Mouse (Mus musculus) kidney, postnatal 0 days (tissue): ENCODE measurements around the gene Osbpl10. TPM values are rescaled to one million over a fixed set of nuclear protein-coding genes. Genes with fewer than 3 reads are reported as not detected.

Experiments
- ATAC-seq: fragments of 200-750 bp; cut with Nextera tagmentation; replicated peaks from 2 replicates; pipeline ENCODE4 v1.8.0; 2017; ENCODE audit warnings: low read depth, moderate number of reproducible peaks, moderate TSS enrichment, moderate library complexity; ENCODE audit not compliant: low FRiP score
- DNase-seq: peaks from one replicate; pipeline ENCODE4 v3.0.0-alpha.2; 2016; ENCODE audit warnings: low spot score
- H3K27ac ChIP-seq: fragments of 300-500 bp; sonication (generic); 2 replicates; pipeline ENCODE4 v1.5.1; 2014; ENCODE audit warnings: mild to moderate bottlenecking
- H3K27me3 ChIP-seq: fragments of 300-500 bp; sonication (generic); 2 replicates; pipeline ENCODE4 v1.6.1; 2014; ENCODE audit warnings: low read length, mixed read lengths; ENCODE audit not compliant: insufficient read depth
- H3K36me3 ChIP-seq: fragments of 300-500 bp; sonication (generic); 2 replicates; pipeline ENCODE4 v1.6.1; 2014; ENCODE audit warnings: low read length, mixed read lengths; ENCODE audit not compliant: insufficient read depth
- H3K4me1 ChIP-seq: fragments of 300-500 bp; sonication (generic); replicated peaks from 2 replicates; pipeline ENCODE4 v1.6.1; 2014; ENCODE audit warnings: antibody characterized with exemption, low read length, mixed read lengths; ENCODE audit not compliant: insufficient read depth
- H3K4me2 ChIP-seq: fragments of 300-500 bp; sonication (generic); 2 replicates; pipeline ENCODE4 v1.6.1; 2014; ENCODE audit warnings: mild to moderate bottlenecking, low read length, moderate library complexity, mixed read lengths
- H3K4me3 ChIP-seq: fragments of 300-500 bp; sonication (generic); replicated peaks from 2 replicates; pipeline ENCODE4 v1.5.1; 2014; ENCODE audit warnings: low read depth, low read length
- H3K9ac ChIP-seq: fragments of 300-500 bp; sonication (generic); 2 replicates; pipeline ENCODE4 v1.6.1; 2014; ENCODE audit warnings: low read depth, low read length
- H3K9me3 ChIP-seq: fragments of 300-500 bp; sonication (generic); replicated peaks from 2 replicates; pipeline ENCODE4 v1.6.1; 2016; ENCODE audit warnings: low read length, inconsistent platforms, mixed read lengths
- CTCF ChIP-seq: IDR thresholded peaks from 2 replicates; pipeline ENCODE4 v1.5.1; 2016; ENCODE audit warnings: antibody characterized with exemption, low read depth, mild to moderate bottlenecking, moderate library complexity
- WGBS: fragments of 180-500 bp; shearing (Covaris S2); extraction: QIAGEN DNeasy Blood & Tissue Kit; methylation state at CpG from one replicate; pipeline ENCODE4 v1.1.7; 2014; 5-methylcytosine and 5-hydroxymethylcytosine counted together
- polyA plus RNA-seq: library from polyadenylated mRNA; unstranded; fragments of >200 nt; fragmentation: Nextera tagmentation; extraction: Ambion mirVana; gene quantifications from 2 replicates; pipeline ENCODE4 v1.2.1, GENCODE M21; 2015

The Osbpl10 gene
- polyA plus RNA-seq, 1 experiment from 2014 or later = 2.8 TPM

DNA sequence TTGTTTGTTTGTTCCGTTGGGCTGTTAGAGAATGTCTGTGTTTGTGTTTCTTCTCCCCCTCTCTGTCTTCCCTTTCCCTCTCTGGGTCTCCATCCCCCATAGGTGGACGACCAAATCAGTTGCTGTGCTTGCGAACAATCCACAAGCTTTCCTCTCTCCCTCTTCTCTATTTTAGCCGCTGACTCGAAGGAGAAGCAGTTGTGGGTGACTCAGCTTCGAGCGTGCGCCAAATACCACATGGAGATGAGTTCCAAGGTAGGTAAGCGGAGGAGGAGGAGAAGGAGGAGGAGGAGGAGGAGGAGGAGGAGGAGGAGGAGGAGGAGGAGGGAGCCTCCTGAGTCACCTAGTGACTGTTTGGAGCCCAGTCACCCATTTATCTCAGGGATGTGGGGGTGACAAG, 88.7 kb downstream of the Osbpl10 start:
- H3K4me3 ChIP-seq = no peak overlapping the region
- no peak overlapping the region for H3K27ac ChIP-seq
- no peak overlapping the region for H3K9ac ChIP-seq
- WGBS = 71% methylated on average over 8 of the region's 9 CpGs
- no peaks in the 10 kb centered on the region for H3K27me3 ChIP-seq
- no peak for TF ChIP-seq CTCF
- H3K4me2 ChIP-seq = no peak overlapping the region
- ATAC-seq (no peak), DNase-seq (no peak)
- no peaks in the 10 kb centered on the region for H3K4me1 ChIP-seq
- H3K9me3 ChIP-seq = no peaks in the 10 kb centered on the region; the same call in 1 of the 2 replicates
- no peaks in the 10 kb centered on the region for H3K36me3 ChIP-seq

DNA sequence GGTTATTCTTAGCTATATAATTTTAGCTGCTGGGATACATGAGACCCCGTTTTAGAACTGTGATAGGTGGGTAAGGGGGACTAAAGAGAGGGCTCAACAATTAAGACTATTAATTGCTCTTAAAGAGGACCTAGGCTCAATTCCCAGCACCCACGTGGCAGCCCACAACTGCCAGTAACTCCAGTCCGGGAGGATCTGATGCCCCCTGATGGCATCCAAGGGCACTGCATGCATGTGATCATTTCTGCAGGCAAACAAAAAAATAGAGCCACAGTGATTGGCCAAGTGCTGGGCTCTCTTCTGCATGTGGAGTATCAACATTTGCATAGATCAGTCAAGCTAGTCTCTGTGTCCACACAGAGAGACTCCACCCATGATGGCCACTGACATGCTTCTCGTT, 96.8 kb downstream of the Osbpl10 start:
- WGBS = 93% methylated on average over 4 of the region's 4 CpGs
- Histone ChIP-seq H3K9ac (no peak overlapping the region), H3K4me2 (no peak overlapping the region), H3K36me3 (no peaks in the 10 kb centered on the region), H3K27me3 (no peaks in the 10 kb centered on the region), H3K27ac (no peak overlapping the region), H3K4me3 (no peak overlapping the region), H3K4me1 (no peaks in the 10 kb centered on the region), H3K9me3 (no peaks in the 10 kb centered on the region)
- ATAC-seq (no peak), DNase-seq (no peak)
- TF ChIP-seq CTCF = no peak

DNA sequence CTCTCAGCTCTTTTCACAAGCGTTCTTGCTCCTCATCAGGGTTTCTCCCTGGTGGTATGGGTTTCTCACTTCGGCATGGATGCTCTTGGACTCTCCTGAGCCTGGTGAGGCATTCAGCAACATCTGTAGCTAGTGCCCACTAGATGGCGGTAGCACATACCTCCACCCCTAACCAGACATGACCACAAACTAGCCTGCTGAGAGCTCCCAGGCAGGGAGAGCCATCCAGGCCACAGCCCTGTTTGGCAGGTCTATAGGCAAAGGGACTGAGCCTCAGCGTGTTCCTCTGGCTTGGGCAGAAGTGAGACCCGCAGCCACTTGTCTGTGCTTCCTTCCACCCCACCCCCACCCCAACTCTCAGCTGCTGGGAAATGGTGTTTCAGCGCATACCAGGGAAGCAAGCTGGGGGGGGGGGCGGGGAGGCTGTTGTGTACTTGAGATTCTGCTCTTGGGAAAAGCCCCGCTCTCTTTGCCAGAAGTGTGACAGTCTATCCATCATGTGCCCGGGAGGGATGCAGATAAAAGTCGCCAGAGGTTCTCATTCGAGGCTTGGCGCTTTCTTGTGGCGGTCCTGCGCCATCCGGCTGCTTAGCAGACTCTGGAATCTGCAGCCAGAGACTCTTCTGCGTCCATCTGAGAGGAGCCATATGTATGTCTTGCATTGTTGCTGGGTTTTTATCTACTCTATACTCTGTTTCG, 110.1 kb downstream of the Osbpl10 start:
- peak; percentile 98 for TF ChIP-seq CTCF
- no peak overlapping the region for H3K4me3 ChIP-seq
- ATAC-seq = peak; percentile 87
- H3K4me1 ChIP-seq = no peaks in the 10 kb centered on the region
- no peaks in the 10 kb centered on the region for H3K27me3 ChIP-seq
- DNase-seq = peak; percentile 96
- H3K27ac ChIP-seq = no peak overlapping the region
- no peaks in the 10 kb centered on the region for H3K9me3 ChIP-seq
- H3K36me3 ChIP-seq = no peaks in the 10 kb centered on the region
- H3K9ac ChIP-seq = no peak overlapping the region
- 42% methylated on average over 17 of the region's 17 CpGs for WGBS
- H3K4me2 ChIP-seq = no peak overlapping the region

DNA sequence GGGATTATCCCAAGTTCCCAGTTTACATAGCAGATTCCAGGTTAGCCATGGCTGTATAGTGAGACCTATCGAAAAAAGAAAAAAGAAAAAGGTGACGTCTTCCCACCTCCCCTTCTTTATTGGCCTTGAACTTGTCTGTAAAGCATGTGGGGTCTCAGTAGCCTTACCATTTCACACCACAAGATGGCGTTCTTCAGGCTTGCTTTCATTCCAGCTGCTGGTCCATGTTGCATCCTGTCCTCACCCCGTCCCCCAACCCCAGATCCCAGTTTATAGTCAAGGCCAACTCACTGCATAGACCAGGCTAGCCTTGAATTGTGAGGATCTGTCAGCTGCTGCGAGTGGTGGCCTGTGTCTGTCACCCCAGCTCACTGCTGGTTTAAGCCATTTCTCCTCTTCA, 111.3 kb downstream of the Osbpl10 start:
- 79% methylated on average over 5 of the region's 5 CpGs for WGBS
- Histone ChIP-seq H3K4me1 (no peaks in the 10 kb centered on the region), H3K9ac (no peak overlapping the region), H3K4me2 (no peak overlapping the region), H3K9me3 (no peaks in the 10 kb centered on the region), H3K27ac (no peak overlapping the region), H3K4me3 (no peak overlapping the region), H3K27me3 (no peaks in the 10 kb centered on the region), H3K36me3 (no peaks in the 10 kb centered on the region)
- DNase-seq (no peak), ATAC-seq (no peak)
- peak; percentile 50 for TF ChIP-seq CTCF

DNA sequence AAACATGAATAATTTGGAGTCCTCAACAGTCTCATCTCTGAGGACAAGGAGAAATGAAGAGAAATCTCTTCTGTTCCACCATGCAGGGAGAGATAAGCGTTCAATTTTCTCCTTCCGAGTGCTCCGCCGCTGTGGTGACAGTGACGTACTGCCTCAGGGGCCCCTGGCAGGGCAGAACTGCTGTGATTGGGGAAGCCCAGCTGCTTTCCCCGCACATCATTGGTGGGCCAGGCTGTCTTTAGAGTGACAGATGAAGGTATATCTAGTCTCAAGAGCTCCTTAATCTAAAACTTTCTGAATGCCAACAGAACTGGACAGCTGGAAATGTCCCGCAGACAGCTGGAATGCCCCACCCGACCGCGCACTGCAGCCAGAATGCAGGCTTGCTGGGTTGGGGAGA, 118.1 kb downstream of the Osbpl10 start:
- WGBS = 48% methylated on average over 10 of the region's 10 CpGs
- Histone ChIP-seq H3K4me1 (no peaks in the 10 kb centered on the region), H3K9me3 (no peaks in the 10 kb centered on the region), H3K27me3 (no peaks in the 10 kb centered on the region), H3K27ac (no peak overlapping the region), H3K4me2 (no peak overlapping the region), H3K36me3 (no peaks in the 10 kb centered on the region), H3K4me3 (no peak overlapping the region), H3K9ac (no peak overlapping the region)
- ATAC-seq (no peak), DNase-seq (no peak)
- TF ChIP-seq CTCF = no peak

DNA sequence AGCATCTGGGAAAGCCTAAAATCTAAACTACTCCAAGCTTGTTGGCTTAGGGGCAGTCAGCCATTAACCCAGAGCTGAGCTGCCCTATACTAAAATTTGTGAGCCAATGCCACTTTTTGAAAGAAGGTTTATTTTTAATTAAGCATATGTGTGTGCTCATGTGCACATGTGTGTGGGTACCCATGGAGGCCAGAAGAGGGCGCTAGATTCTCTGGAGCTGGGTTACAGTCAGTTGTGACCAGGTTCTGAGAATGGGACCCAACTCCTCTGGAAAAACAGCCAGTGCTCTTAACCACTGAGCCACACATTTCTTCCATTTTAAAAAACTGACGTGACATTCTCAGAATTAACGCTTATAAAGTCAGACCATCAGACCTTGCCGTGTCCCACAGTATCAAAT, 119.0 kb downstream of the Osbpl10 start:
- Histone ChIP-seq H3K27ac (no peak overlapping the region), H3K9ac (no peak overlapping the region), H3K36me3 (no peaks in the 10 kb centered on the region), H3K9me3 (no peaks in the 10 kb centered on the region), H3K4me2 (no peak overlapping the region), H3K4me3 (no peak overlapping the region), H3K4me1 (no peaks in the 10 kb centered on the region), H3K27me3 (no peaks in the 10 kb centered on the region)
- DNase-seq (no peak), ATAC-seq (no peak)
- 84% methylated on average over 4 of the region's 4 CpGs for WGBS
- peak; percentile 40 for TF ChIP-seq CTCF
